Mouse (Mus musculus) cerebellum, adult 2 months (tissue): Measurements from ENCODE around the gene Dusp9.

ENCODE experiments used
- CTCF ChIP-seq: fragments of 200-500 bp; IDR thresholded peaks from 2 replicates; pipeline ENCODE4 v1.5.1; 2011; ENCODE audit warnings: low read depth, mild to moderate bottlenecking, control low read depth, low read length, moderate library complexity, borderline replicate concordance; ENCODE audit not compliant: insufficient read depth
- POLR2A ChIP-seq: fragments of 200-500 bp; IDR thresholded peaks from 2 replicates; pipeline ENCODE4 v1.6.1; 2011; ENCODE audit warnings: low read length, control low read depth, borderline replicate concordance; ENCODE audit not compliant: insufficient read depth

GRCm38 (mm10) chrX:73654177-73654576 is 15.0 kb downstream of the Dusp9 start:
- peak; percentile 95 for TF ChIP-seq CTCF
- no peak for TF ChIP-seq POLR2A
